Mouse (Mus musculus) urinary bladder, postnatal 36 days (tissue): ENCODE measurements around the gene Ecsit.

Experiments
- DNase-seq, 2 experiments: peaks; one replicate each; pipeline ENCODE4 v3.0.0; 2022; ENCODE audit warnings: low spot score in 2 of 2, mixed read lengths in 1 of 2

Ecsit gene

DNA sequence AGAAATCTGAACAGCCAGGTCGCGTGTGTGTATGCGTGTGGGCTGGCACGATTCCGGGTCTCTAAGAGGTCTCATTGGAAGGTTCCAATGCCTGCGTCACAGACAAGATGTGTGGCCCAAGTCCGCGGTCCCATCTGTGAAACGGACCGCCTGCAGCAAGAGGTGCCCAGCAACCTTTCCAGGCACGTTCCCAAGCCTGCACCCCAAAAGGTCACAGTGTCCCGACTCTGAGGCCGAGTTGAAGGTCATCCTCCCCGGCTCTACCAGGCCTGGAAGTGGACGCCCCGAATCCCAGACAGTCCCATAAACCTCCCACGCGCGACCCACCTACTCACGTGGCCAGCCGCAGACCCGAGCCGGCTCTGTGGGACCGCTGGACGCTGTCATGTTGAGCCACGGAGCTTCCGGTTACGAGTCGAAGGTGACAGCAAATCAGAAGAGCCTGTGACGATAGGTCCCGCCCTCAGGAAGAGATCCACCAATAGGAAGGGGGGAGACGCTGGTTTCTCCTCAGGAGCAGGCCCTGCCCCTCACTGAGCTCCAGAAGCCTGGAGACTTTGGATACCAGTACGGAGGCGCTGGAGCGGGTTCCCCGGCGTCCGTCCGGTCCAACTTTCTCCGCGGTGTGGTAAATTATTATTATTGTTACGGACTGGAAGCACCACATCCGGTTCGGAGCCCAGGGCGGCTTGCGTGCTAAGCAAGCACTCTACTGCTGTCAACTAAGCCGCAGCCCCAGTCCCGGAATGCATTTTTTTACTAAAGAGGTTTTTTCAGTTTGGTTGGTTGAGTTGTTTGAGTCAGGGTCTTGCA lies at the start of gene Ecsit:
TSS of gene Ecsit (minus strand) at position 417 of the 813 bp plus-strand sequence.
- DNase-seq = peak; percentile 88 to 92

DNA sequence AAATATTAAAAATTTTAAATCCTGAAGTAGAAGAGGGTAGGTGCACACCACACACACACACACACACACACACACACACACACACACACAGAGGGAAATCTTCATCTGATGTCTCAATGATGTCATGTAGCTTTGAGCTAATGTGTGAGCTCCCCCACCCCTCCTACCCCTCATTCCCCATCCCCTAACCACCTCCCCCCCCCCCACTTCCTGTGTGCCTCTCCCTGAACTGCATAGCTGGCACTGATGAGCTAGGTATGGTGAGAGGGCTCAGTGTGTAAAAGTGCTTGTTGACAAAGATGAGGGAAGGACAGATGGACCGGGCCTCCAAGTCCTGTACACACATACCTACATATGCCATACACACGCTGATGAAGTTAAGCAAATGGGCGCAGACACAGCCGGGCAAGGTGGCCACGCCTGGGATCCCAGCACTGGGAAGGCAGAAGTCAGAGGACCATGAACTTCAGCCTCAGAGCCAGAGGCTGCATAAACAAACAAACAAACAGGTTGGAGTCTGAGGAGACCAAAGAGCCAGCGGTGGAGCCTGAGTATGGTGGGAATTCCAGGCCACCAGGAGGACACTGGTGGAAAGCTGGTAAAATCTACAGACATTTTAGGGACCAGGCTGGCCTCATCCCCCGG lies 49.1 kb upstream of the Ecsit start:
- DNase-seq = no peak

DNA sequence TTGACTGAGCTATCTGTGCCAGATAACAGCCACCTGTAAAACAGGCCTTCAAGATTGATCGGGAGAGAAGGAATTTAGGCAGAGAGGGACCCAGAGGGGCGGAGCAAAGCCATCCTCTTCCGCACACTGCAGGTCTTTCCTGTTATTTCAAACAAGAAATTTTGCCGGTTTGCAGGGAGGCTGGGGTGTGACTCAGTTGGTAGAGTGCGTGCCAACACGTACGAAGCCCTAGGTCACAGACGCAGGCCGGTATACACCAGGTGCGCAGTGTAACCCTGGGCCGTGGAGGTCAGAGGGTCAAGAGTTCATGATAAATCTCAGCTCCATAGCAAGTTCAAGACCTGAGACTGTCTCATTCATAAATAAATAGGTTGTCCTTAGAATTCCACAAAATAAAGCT lies 47.0 kb upstream of the Ecsit start:
- no peak for DNase-seq

DNA sequence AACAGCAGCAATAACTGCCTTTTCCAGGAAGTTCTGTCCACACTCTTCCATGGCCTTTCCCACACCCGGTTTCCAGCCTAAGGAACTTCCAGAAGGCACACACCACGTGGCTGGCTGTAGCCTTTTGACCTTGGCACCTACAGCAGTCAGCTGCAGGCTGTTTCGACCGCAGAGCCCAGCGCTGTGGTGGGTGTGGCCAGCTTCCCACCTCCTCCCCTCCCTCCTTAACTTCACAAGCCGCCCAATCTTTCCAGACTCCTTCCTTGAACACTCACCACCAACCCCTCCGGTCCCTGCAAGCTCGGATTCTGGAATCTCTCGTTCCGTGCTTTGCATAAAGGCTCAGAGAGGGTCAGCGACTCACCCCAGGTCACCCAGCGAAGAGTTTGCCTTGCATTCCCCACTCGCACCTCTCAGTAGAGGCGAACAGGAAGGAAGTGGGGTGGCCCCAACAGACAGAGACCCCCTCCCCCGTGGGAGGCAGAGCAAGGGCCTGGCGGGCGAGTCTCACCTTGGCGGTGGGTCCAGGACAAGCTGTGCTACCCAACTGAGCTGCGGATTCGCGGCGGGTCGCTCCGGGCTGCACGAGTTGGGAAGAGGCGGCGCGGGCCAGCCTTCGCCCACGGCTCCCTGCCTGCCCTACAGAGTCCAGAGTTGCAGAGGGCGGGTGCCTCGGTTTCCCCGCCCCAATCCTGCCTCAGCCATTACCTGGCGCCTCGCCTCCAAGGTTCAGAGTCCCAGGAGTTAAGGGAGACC lies 46.2 kb upstream of the Ecsit start:
- peak; percentile 16 to 49 for DNase-seq

DNA sequence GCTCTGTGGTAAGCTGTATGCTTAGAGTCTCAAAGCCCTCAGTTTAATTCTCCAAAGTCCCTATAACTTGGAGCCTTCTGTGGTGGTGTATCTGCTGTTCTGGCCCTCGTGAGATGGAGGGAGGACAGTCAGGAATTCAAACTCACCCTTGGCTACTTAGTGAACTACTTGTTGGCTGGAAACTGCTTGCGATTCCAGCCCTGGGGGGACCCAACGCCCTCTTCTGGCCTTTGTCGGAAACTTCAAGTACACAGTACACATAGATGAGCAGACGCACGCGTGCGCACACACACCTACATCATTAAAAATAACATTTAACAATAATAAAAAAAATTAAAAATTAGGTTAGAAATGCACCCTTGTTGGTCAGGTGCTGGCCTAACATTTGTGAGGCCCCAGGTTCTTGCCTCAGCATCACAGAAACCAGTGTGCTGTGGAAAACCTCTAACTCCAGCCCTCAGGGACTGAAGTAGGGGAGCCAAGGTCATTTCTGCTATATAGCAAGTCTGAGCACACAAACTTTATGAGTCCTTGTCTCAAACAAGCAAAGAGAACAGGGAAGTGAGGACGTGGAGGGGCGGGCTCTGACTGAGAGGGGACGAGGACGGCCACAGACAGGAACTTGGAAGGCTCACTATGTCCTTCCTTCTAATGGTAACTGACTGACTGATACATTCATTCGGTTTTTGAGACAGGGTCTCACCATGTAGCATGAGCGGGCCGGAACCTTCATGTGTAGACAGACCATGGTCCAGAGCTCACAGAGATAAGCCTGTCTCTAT lies 40.2 kb upstream of the Ecsit start:
- DNase-seq = no peak

DNA sequence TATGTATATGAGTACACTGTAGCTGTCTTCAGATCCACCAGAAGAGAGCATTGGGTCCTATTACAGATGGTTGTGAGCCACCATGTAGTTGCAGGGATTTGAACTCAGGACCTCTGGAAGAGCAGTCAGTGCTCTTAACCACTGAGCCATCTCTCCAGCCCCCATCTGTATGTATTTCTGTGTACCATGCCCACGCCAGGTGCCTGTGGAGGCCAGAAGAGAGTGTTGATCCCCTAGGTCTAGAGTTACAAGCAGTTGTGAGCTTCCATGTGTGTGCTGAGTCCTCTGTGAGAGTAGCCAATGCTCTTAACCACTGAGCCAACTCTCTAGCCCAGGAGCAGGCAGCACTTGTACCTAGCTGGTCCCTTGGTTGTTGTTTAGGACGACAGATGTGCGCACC lies 38.9 kb upstream of the Ecsit start:
- DNase-seq = no peak

GRCm38 (mm10) chr9:22123069-22123609 lies 37.9 kb upstream of the Ecsit start:
- no peak for DNase-seq

- no peak for DNase-seq
Observed at GRCm38 (mm10) chr9:22122005-22122404, 36.8 kb upstream of the Ecsit start.

GRCm38 (mm10) chr9:22121545-22121944 lies 36.3 kb upstream of the Ecsit start:
- DNase-seq = no peak

DNA sequence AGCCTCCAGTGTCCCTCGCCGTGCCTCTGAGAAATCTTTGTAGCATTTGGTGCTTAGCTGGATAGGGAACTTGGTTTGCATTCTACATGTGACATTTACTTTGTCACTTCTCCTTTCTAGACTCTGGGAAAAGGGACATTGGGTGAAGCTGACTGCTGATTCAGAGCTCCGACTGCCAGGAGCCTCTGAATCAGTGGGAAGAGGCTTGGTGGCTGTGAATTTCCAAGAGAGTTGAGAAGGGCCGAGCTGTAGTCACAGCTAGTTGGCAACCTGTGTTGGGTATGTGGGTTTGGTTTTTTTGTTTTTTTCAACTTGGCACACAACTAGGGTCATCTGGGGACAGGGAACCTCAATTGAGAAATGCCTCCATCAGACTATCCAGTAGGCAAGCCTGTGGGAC lies 34.3 kb upstream of the Ecsit start:
- DNase-seq = no peak

DNA sequence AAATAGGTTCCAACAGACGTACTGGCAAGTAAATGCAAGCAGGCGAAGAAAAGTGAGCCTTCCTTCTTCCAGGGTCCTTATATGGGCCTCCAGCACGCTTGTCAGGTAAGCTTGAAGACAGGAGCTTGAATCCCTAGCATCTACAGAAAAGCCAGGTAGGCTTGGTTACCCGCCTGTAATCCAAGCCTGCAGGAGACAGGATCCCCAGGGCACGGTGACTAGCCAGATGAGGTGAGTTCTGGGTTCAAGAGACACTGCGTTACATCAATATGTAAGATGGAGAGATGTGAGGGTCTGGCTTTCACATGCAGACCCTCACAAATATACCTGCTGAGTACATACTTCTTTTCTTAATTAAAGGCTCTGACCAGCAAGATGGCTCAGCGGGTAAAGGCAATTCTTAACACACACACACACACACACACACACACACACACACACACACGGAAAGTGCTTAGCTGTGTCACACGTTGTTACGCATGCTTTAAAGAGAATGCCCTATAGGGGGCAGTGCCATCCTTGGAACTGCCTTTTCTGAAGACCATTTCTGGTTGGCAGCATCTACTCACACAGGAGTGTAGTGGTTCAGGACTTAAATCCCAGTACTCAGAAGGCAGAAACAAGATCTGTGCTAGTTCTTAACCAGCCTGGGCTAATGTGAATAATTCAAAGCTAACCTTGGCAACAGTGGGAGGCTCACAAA lies 32.7 kb upstream of the Ecsit start:
- DNase-seq = peak; percentile 26 to 50

GRCm38 (mm10) chr9:22116740-22117426 lies 31.6 kb upstream of the Ecsit start, which contains the start of gene Elof1:
Gene Elof1 (minus strand): TSS chr9:22117172.
- peak; percentile 92 to 93 for DNase-seq

GRCm38 (mm10) chr9:22116086-22116485 lies 30.8 kb upstream of the Ecsit start:
- no peak for DNase-seq

DNA sequence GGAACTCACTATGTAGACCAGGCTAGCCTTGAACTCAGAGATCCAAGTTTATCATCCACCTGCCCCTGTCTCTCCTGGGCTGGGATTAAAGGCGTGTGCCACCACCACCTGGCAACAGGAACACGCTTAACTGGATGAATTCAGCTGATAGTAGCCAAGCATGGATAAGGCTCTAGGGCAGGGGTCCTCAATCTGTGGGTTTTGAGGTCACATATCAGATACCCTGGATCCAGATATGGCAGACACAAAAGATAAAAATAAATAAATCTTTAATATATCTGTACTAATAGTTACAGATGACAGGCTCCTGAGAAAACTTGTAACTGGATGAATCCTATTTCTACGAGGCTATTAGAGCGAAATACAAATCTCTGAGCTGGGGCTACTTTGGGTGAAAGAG lies 30.4 kb upstream of the Ecsit start:
- no peak for DNase-seq

- DNase-seq = no peak
Observed at GRCm38 (mm10) chr9:22108194-22108593, 23.0 kb upstream of the Ecsit start.

- DNase-seq = no peak
Observed at GRCm38 (mm10) chr9:22099922-22100321, 14.7 kb upstream of the Ecsit start.

GRCm38 (mm10) chr9:22098993-22099696 lies 13.9 kb upstream of the Ecsit start, which contains the start of gene Cnn1:
Gene Cnn1 (plus strand): TSS chr9:22099216.
- peak in 1 of 2 experiments; percentile 39 for DNase-seq

GRCm38 (mm10) chr9:22095854-22096307 lies 10.6 kb upstream of the Ecsit start:
- DNase-seq = peak; percentile 68 to 88

DNA sequence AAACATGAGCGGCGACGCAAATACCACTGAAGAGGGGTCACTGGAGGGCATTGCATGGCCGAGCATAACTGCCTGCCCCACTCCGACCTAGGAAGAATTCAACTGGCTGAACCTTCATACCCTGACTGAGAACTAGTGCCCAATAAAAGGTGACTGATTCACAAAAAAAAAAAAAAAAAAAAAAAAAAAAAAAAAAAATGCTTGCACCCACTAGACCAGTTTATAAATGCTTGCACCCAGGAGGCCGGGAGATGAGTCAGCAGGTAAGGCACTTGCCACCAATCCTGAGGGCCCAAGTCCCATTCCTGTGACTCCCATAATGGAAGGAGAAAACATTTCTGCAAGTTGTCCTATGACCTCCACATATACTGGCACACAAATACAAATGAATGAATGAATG lies 7.5 kb upstream of the Ecsit start:
- no peak for DNase-seq
